Mouse (Mus musculus): ENCODE data around the gene Chrna9. TPM values are rescaled to one million over a fixed set of nuclear protein-coding genes. Genes with fewer than 3 reads are reported as not detected.

Gene Chrna9
- total RNA-seq, 2 experiments from 2014 or later: not detected

GRCm38 (mm10) chr5:66015449-66015961 lies 80.8 kb downstream of the Chrna9 start:
- no peak for DNase-seq

GRCm38 (mm10) chr5:66026796-66027195 lies 92.1 kb downstream of the Chrna9 start:
- DNase-seq: no peak

Small RNAs within 50 kb of the gene (microRNA-seq; reads per million reads assigned to microRNA genes)
- not detected for gene Gm25952

Other genes starting within 250 kb of the Chrna9 start
- gene Pds5a, start 236.6 kb upstream of the Chrna9 start, total RNA-seq (2021): 10 to 100 TPM; 91.0 to 91.5 TPM
- gene N4bp2, start 171.4 kb upstream of the Chrna9 start, total RNA-seq (2021): 10 to 100 TPM; 11.7 to 16.6 TPM
- under 1 TPM; 0.30 to 0.40 TPM for gene Rhoh, start 73.7 kb upstream of the Chrna9 start, total RNA-seq (2021)
- gene 9130230L23Rik, start 69.4 kb downstream of the Chrna9 start, total RNA-seq (2021): 1 to 10 TPM in 1 of 2 experiments, under 1 TPM in 1; 0.53 to 1.3 TPM
- 100 to 1,000 TPM; 102 to 121 TPM for gene Rbm47, start 238.2 kb downstream of the Chrna9 start, total RNA-seq (2021)

All from adrenal gland, postnatal 36 days (tissue).